Mouse (Mus musculus) testis, adult 2 months (tissue): ENCODE results near the gene Nfix.
A peak's percentile ranks its signal among the peaks of the same experiment; 100 is the strongest.

ENCODE experiments used
- CTCF ChIP-seq: fragments of 200-500 bp; IDR thresholded peaks from 2 replicates; pipeline ENCODE4 v1.5.1; 2012; ENCODE audit warnings: low read depth, mild to moderate bottlenecking, inconsistent platforms, low read length, moderate library complexity; ENCODE audit not compliant: control insufficient read depth, insufficient read depth, insufficient replicate concordance
- POLR2A ChIP-seq: fragments of 200-500 bp; IDR thresholded peaks from 2 replicates; pipeline ENCODE4 v1.6.1; 2012; ENCODE audit warnings: low read depth, mild to moderate bottlenecking, inconsistent platforms, low read length, moderate library complexity; ENCODE audit not compliant: control insufficient read depth

- TF ChIP-seq CTCF, result peak; percentile 32; the same call in 1 of the 2 replicates
- no peak for TF ChIP-seq POLR2A
These were observed 31.3 kb upstream of the Nfix start, which contains the start of gene Gadd45gip1 for GRCm38 (mm10) chr8:84831490-84831889.
